Mouse (Mus musculus) erythroid progenitor cell, adult 5-6 weeks (primary cell): Measurements from ENCODE around the gene Pik3cd. TPM values are rescaled to one million over a fixed set of nuclear protein-coding genes. Genes with fewer than 3 reads are reported as not detected.

Source experiments
- total RNA-seq, 2 experiments: library from RNA; stranded (forward) in 1 of 2; stranded (reverse) in 1 of 2; fragments of 150-400 nt in 1 of 2; fragments of 186-747, 209-891 nt in 1 of 2; gene quantifications; 2 replicates each; pipeline versions ENCODE4 v1.2.3 to v1.2.4; 2015 to 2017; ENCODE audit warnings: low replicate concordance in 2 of 2

Pik3cd gene
- total RNA-seq, 2 experiments from 2014 or later: 5.9 to 16.3 TPM

Other genes with a start within 250 kb of the Pik3cd start
- not detected in 2 replicates for gene Rbp7, start 247.6 kb downstream of the Pik3cd start, total RNA-seq (2015; ENCODE audit: low replicate concordance)
- not detected in 2 replicates for gene Rbp7, start 247.6 kb downstream of the Pik3cd start, total RNA-seq (2017; ENCODE audit: low replicate concordance)
- not detected in 2 replicates for gene Tmem274, start 225.2 kb downstream of the Pik3cd start, total RNA-seq (2015; ENCODE audit: low replicate concordance)
- not detected in 2 replicates for gene Tmem274, start 225.2 kb downstream of the Pik3cd start, total RNA-seq (2017; ENCODE audit: low replicate concordance)
- 1.1 TPM in 1 of 2 replicates, not detected in the other for gene Nmnat1, start 217.4 kb downstream of the Pik3cd start, total RNA-seq (2015; ENCODE audit: low replicate concordance)
- gene Nmnat1, start 217.4 kb downstream of the Pik3cd start, total RNA-seq (2017; ENCODE audit: low replicate concordance): 0.64 and 0.83 TPM in 2 replicates
- gene Lzic, start 217.3 kb downstream of the Pik3cd start, total RNA-seq (2015; ENCODE audit: low replicate concordance): 4.7 and 6.7 TPM in 2 replicates
- gene Lzic, start 217.3 kb downstream of the Pik3cd start, total RNA-seq (2017; ENCODE audit: low replicate concordance): 5.0 and 18.5 TPM in 2 replicates
- 0.42 TPM in 1 of 2 replicates, not detected in the other for gene Ctnnbip1, start 184.3 kb downstream of the Pik3cd start, total RNA-seq (2015; ENCODE audit: low replicate concordance)
- 0.39 TPM in 1 of 2 replicates, not detected in the other for gene Ctnnbip1, start 184.3 kb downstream of the Pik3cd start, total RNA-seq (2017; ENCODE audit: low replicate concordance)
- 0.72 and 0.84 TPM in 2 replicates for gene Clstn1, start 116.1 kb downstream of the Pik3cd start, total RNA-seq (2015; ENCODE audit: low replicate concordance)
- 0.64 and 0.83 TPM in 2 replicates for gene Clstn1, start 116.1 kb downstream of the Pik3cd start, total RNA-seq (2017; ENCODE audit: low replicate concordance)
- gene Tmem201, start 35.5 kb upstream of the Pik3cd start, total RNA-seq (2015; ENCODE audit: low replicate concordance): 1.8 and 2.5 TPM in 2 replicates
- 0.53 and 1.7 TPM in 2 replicates for gene Tmem201, start 35.5 kb upstream of the Pik3cd start, total RNA-seq (2017; ENCODE audit: low replicate concordance)
- gene Slc25a33, start 71.7 kb upstream of the Pik3cd start, total RNA-seq (2015; ENCODE audit: low replicate concordance): 1.1 TPM in 1 of 2 replicates, not detected in the other
- 0.64 TPM in 1 of 2 replicates, not detected in the other for gene Slc25a33, start 71.7 kb upstream of the Pik3cd start, total RNA-seq (2017; ENCODE audit: low replicate concordance)